Comparison of ENCODE assay signal across 9 mouse cellular contexts in the genomic region with DNA sequence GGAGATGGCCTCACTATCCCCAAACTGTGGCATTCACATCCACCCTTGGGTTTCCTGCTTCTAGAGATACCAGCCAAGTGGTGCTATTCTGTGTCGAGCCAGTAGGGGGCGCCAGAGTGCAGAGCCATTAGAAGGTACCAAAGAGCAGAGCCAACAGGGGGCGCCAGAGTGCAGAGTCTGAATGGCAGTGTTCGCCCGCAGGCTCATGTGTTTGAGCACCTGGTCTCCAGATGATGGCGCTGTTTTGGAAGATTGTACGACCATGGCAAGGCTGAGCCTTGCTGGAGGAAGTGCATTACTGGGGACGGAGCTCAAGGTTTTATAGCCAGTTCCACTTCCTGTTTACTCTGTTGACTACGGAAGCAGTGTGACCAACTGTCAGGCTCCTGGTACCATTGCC. TPM values are rescaled to one million over a fixed set of nuclear protein-coding genes. Genes with fewer than 3 reads are reported as not detected.
DNase-seq lines count a peak whose midpoint lies in the region; ATAC-seq and TF ChIP-seq lines count a peak whose summit lies in the region.
"Had no signal": no experiment of that assay in that cellular context is flagged by ENCODE, and none has a peak within 500 bp of the region (broad histone marks: within the 10 kb centered on the region; RNA-seq: fewer than 3 reads in every experiment).

No protein-coding gene starts in this region.

- no peaks in the 10 kb centered on the region for H3K9me3 ChIP-seq in hindbrain, embryonic 14.5 days (ENCODE audit: control insufficient read depth, low read length)
- H3K9me3 ChIP-seq in hindbrain, embryonic 16.5 days (ENCODE audit: control insufficient read depth, low read length), result no peaks in the 10 kb centered on the region
- H3K9me3 ChIP-seq in embryonic facial prominence, embryonic 11.5 days (replicated peaks; ENCODE audit: control insufficient read depth, low read length), result no peaks in the 10 kb centered on the region
- no peaks in the 10 kb centered on the region for H3K9me3 ChIP-seq in midbrain, postnatal 0 days (ENCODE audit: low read length)
- H3K9me3 ChIP-seq: liver, embryonic 15.5 days had no signal

- H3K4me3 ChIP-seq in hindbrain, embryonic 14.5 days (replicated peaks; ENCODE audit: low read length), result no peak overlapping the region
- H3K4me3 ChIP-seq in hindbrain, embryonic 16.5 days (ENCODE audit: low read length), result no peak overlapping the region
- H3K4me3 ChIP-seq in embryonic facial prominence, embryonic 11.5 days (ENCODE audit: low read depth, low read length), result no peak overlapping the region
- H3K4me3 ChIP-seq in midbrain, postnatal 0 days (ENCODE audit: low read depth, low read length), result no peak overlapping the region
- H3K4me3 ChIP-seq: liver, embryonic 15.5 days had no signal

- no peaks in the 10 kb centered on the region for H3K36me3 ChIP-seq in hindbrain, embryonic 14.5 days (replicated peaks; ENCODE audit: control insufficient read depth, insufficient read depth)
- H3K36me3 ChIP-seq in hindbrain, embryonic 16.5 days (ENCODE audit: control insufficient read depth, insufficient read depth, low read length), result no peaks in the 10 kb centered on the region
- H3K36me3 ChIP-seq in embryonic facial prominence, embryonic 11.5 days (replicated peaks; ENCODE audit: control insufficient read depth, insufficient read depth, low read depth, low read length), result no peaks in the 10 kb centered on the region
- H3K36me3 ChIP-seq in midbrain, postnatal 0 days (ENCODE audit: insufficient read depth, low read length), result no peaks in the 10 kb centered on the region
- H3K36me3 ChIP-seq: liver, embryonic 15.5 days had no signal

- no peaks in the 10 kb centered on the region for H3K4me1 ChIP-seq in hindbrain, embryonic 14.5 days (replicated peaks; ENCODE audit: control insufficient read depth, insufficient read depth, low read length)
- peaks cover 2% of the 10 kb centered on the region; the same call in 1 of the 2 replicates for H3K4me1 ChIP-seq in hindbrain, embryonic 16.5 days (ENCODE audit: control insufficient read depth, insufficient read depth, low read depth, low read length)
- no peaks in the 10 kb centered on the region for H3K4me1 ChIP-seq in embryonic facial prominence, embryonic 11.5 days (ENCODE audit: control insufficient read depth, insufficient read depth, low read length)
- H3K4me1 ChIP-seq in midbrain, postnatal 0 days (ENCODE audit: insufficient read depth, low read length), result no peaks in the 10 kb centered on the region
- H3K4me1 ChIP-seq: liver, embryonic 15.5 days had no signal

- H3K4me2 ChIP-seq in hindbrain, embryonic 14.5 days (replicated peaks), result no peak overlapping the region
- no peak overlapping the region for H3K4me2 ChIP-seq in hindbrain, embryonic 16.5 days (ENCODE audit: low read length)
- H3K4me2 ChIP-seq in embryonic facial prominence, embryonic 11.5 days (ENCODE audit: low read depth, low read length), result no peak overlapping the region
- no peak overlapping the region for H3K4me2 ChIP-seq in midbrain, postnatal 0 days (ENCODE audit: low read depth, low read length, poor library complexity, severe bottlenecking)
- H3K4me2 ChIP-seq: liver, embryonic 15.5 days had no signal

- peak; percentile 88 for TF ChIP-seq CTCF in midbrain, postnatal 0 days (IDR thresholded peaks at IDR 0.05)

- no peak for ATAC-seq in hindbrain, embryonic 14.5 days (ENCODE audit: low FRiP score)
- ATAC-seq in hindbrain, embryonic 16.5 days, result no peak
- no peak for ATAC-seq in embryonic facial prominence, embryonic 11.5 days (replicated peaks; ENCODE audit: insufficient number of reproducible peaks, low FRiP score, low TSS enrichment, low read depth)
- no peak for ATAC-seq in midbrain, postnatal 0 days (ENCODE audit: low FRiP score)

- peak; percentile 63 for DNase-seq in hindbrain, embryonic 14.5 days (ENCODE audit: low spot score)
- DNase-seq in CD8-positive naive resting alpha-beta T cell, adult 2 months (ENCODE audit: low read depth in 2 of 2, low spot score in 2 of 2), result peak; percentile 58 to 60
- peak; percentile 43 to 49 for DNase-seq in adrenal gland, postnatal 36 days
- DNase-seq in embryonic facial prominence, embryonic 11.5 days (ENCODE audit: low spot score), result peak; percentile 63
- DNase-seq in left cerebral cortex, adult 11 months (ENCODE audit: low spot score), result peak; percentile 4
- DNase-seq in midbrain, postnatal 0 days (ENCODE audit: low spot score), result peak; percentile 66
- peak; percentile 83 for DNase-seq in thymus, postnatal 4 days

- no peak overlapping the region for H3K9ac ChIP-seq in hindbrain, embryonic 14.5 days
- H3K9ac ChIP-seq in hindbrain, embryonic 16.5 days (ENCODE audit: low read depth, low read length), result no peak overlapping the region
- H3K9ac ChIP-seq in embryonic facial prominence, embryonic 11.5 days (replicated peaks; ENCODE audit: low read length), result no peak overlapping the region
- no peak overlapping the region for H3K9ac ChIP-seq in midbrain, postnatal 0 days (replicated peaks; ENCODE audit: low read length, poor library complexity, severe bottlenecking)
- H3K9ac ChIP-seq: liver, embryonic 15.5 days had no signal

- WGBS in hindbrain, embryonic 14.5 days, result 47% methylated on average over 9 of the region's 9 CpGs
- WGBS in hindbrain, embryonic 16.5 days, result 44% methylated on average over 9 of the region's 9 CpGs
- WGBS in embryonic facial prominence, embryonic 11.5 days, result 41% methylated on average over 9 of the region's 9 CpGs
- 49% methylated on average over 9 of the region's 9 CpGs for WGBS in midbrain, postnatal 0 days

- no peaks in the 10 kb centered on the region for H3K27me3 ChIP-seq in hindbrain, embryonic 14.5 days (ENCODE audit: control insufficient read depth, insufficient read depth, low read length)
- H3K27me3 ChIP-seq in hindbrain, embryonic 16.5 days (replicated peaks; ENCODE audit: control insufficient read depth, insufficient read depth, low read length), result no peaks in the 10 kb centered on the region
- no peaks in the 10 kb centered on the region for H3K27me3 ChIP-seq in embryonic facial prominence, embryonic 11.5 days (ENCODE audit: control insufficient read depth, insufficient read depth, low read length)
- H3K27me3 ChIP-seq in midbrain, postnatal 0 days (ENCODE audit: insufficient read depth, low read length), result no peaks in the 10 kb centered on the region

- H3K27ac ChIP-seq in hindbrain, embryonic 14.5 days, result no peak overlapping the region
- no peak overlapping the region for H3K27ac ChIP-seq in hindbrain, embryonic 16.5 days (ENCODE audit: low read depth, low read length)
- H3K27ac ChIP-seq in embryonic facial prominence, embryonic 11.5 days (replicated peaks; ENCODE audit: low read depth, low read length), result no peak overlapping the region
- no peak overlapping the region for H3K27ac ChIP-seq in midbrain, postnatal 0 days (ENCODE audit: low read depth, low read length)
- H3K27ac ChIP-seq: liver, embryonic 15.5 days had no signal

RNA-seq across cellular contexts. Expression of a gene that starts 33.5 kb away (rescaled TPM):
- not detected in 2 replicates for polyA plus RNA-seq in hindbrain, embryonic 14.5 days (2014; fragmentation: Nextera tagmentation; extraction: Ambion mirVana)
- not detected in 2 replicates for polyA plus RNA-seq in hindbrain, embryonic 16.5 days (2015; fragmentation: Nextera tagmentation; extraction: Ambion mirVana)
- total RNA-seq in adrenal gland, postnatal 36 days (2021), result not detected
- polyA plus RNA-seq in embryonic facial prominence, embryonic 11.5 days (2014; fragmentation: Nextera tagmentation; extraction: Ambion mirVana), result not detected in 2 replicates
- not detected in 2 replicates for total RNA-seq in midbrain, postnatal 0 days (2014; rRNA removed)
- not detected in 2 replicates for polyA plus RNA-seq in midbrain, postnatal 0 days (2015; fragmentation: Nextera tagmentation; extraction: Ambion mirVana)
- polyA plus RNA-seq: liver, embryonic 15.5 days had no signal

Comparison
In these comparisons a context has a peak if more than half of its experiments do, and no peak if none do; other contexts are left out.
1. DNase-seq: peak in every context shown above with its lines; median percentile 83 in thymus, postnatal 4 days; 66 in midbrain, postnatal 0 days; 63 in hindbrain, embryonic 14.5 days; 63 in embryonic facial prominence, embryonic 11.5 days; 59 in CD8-positive naive resting alpha-beta T cell, adult 2 months; 46 in adrenal gland, postnatal 36 days; 4 in left cerebral cortex, adult 11 months.